Mouse (Mus musculus) thymus, postnatal 14 days (tissue): ENCODE measurements around the gene Gm20517.

Experiments used
- DNase-seq: peaks from one replicate; pipeline ENCODE4 v3.0.0; 2021

Gene Gm20517

GRCm38 (mm10) chr17:47610849-47611660, at the start of gene Gm20517, which contains the start of the genes Bysl and Med20:
Gm20517 (plus strand) TSS chr17:47611589.
Bysl (minus strand) TSS chr17:47611492.
Med20 (plus strand) TSS chr17:47611582.
- DNase-seq = peak; percentile 97

- DNase-seq = no peak
These were observed 48.5 kb upstream of the Gm20517 start for GRCm38 (mm10) chr17:47562875-47563274.

- no peak for DNase-seq
These were observed 46.8 kb upstream of the Gm20517 start for GRCm38 (mm10) chr17:47564612-47565011.

GRCm38 (mm10) chr17:47566133-47566532, 45.3 kb upstream of the Gm20517 start:
- no peak for DNase-seq

- no peak for DNase-seq
These were observed 44.1 kb upstream of the Gm20517 start for GRCm38 (mm10) chr17:47567271-47567670.

- no peak for DNase-seq
These were observed 43.0 kb upstream of the Gm20517 start for GRCm38 (mm10) chr17:47568389-47568788.

- no peak for DNase-seq
These were observed 42.4 kb upstream of the Gm20517 start for GRCm38 (mm10) chr17:47568951-47569527.

- no peak for DNase-seq
These were observed 39.8 kb upstream of the Gm20517 start for GRCm38 (mm10) chr17:47571621-47572020.

GRCm38 (mm10) chr17:47572436-47572835, 39.0 kb upstream of the Gm20517 start:
- no peak for DNase-seq

- no peak for DNase-seq
These were observed 37.4 kb upstream of the Gm20517 start for GRCm38 (mm10) chr17:47574028-47574427.

GRCm38 (mm10) chr17:47574830-47575229, 36.6 kb upstream of the Gm20517 start:
- DNase-seq = no peak

- DNase-seq = no peak
These were observed 32.7 kb upstream of the Gm20517 start for GRCm38 (mm10) chr17:47578655-47579054.

GRCm38 (mm10) chr17:47580962-47581361, 30.4 kb upstream of the Gm20517 start:
- DNase-seq = no peak

- no peak for DNase-seq
These were observed 22.9 kb upstream of the Gm20517 start for GRCm38 (mm10) chr17:47588517-47588916.

- DNase-seq = no peak
These were observed 20.3 kb upstream of the Gm20517 start for GRCm38 (mm10) chr17:47591073-47591472.

- peak; percentile 98 for DNase-seq
These were observed 18.1 kb upstream of the Gm20517 start for GRCm38 (mm10) chr17:47593215-47593853.

- no peak for DNase-seq
These were observed 17.6 kb upstream of the Gm20517 start for GRCm38 (mm10) chr17:47593854-47594182.

GRCm38 (mm10) chr17:47594183-47594968, 17.0 kb upstream of the Gm20517 start:
- peak; percentile 86 for DNase-seq

- no peak for DNase-seq
These were observed 16.5 kb upstream of the Gm20517 start for GRCm38 (mm10) chr17:47594969-47595247.

GRCm38 (mm10) chr17:47595248-47596161, 15.9 kb upstream of the Gm20517 start:
- peak; percentile 85 for DNase-seq

- DNase-seq = peak; percentile 48
These were observed 15.1 kb upstream of the Gm20517 start for GRCm38 (mm10) chr17:47596162-47596838.

- no peak for DNase-seq
These were observed 14.6 kb upstream of the Gm20517 start for GRCm38 (mm10) chr17:47596839-47597164.
